Mouse (Mus musculus) liver, embryonic 11.5 days (tissue): ENCODE results near the gene Zfp771. TPM values are rescaled to one million over a fixed set of nuclear protein-coding genes. Genes with fewer than 3 reads are reported as not detected.

Source experiments
- ATAC-seq: fragments of 200-750 bp; cut with Nextera tagmentation; replicated peaks from 2 replicates; pipeline ENCODE4 v1.8.0; 2017; ENCODE audit warnings: moderate number of reproducible peaks, mild to moderate bottlenecking, moderate TSS enrichment, moderate library complexity; ENCODE audit not compliant: low FRiP score
- DNase-seq: peaks from one replicate; pipeline ENCODE4 v3.0.0-alpha.2; 2017; ENCODE audit warnings: low spot score
- H3K27ac ChIP-seq: fragments of 300-500 bp; sonication (generic); 2 replicates; pipeline ENCODE4 v1.5.1; 2014; ENCODE audit warnings: mild to moderate bottlenecking, low read depth, low read length, control low read depth
- H3K27me3 ChIP-seq: fragments of 300-500 bp; sonication (generic); replicated peaks from 2 replicates; pipeline ENCODE4 v1.6.1; 2014; ENCODE audit warnings: low read length, mixed read lengths; ENCODE audit not compliant: control insufficient read depth, insufficient read depth
- H3K36me3 ChIP-seq: fragments of 300-500 bp; sonication (generic); 2 replicates; pipeline ENCODE4 v1.6.1; 2014; ENCODE audit warnings: mild to moderate bottlenecking, low read length, moderate library complexity, mixed read lengths; ENCODE audit not compliant: control insufficient read depth, insufficient read depth
- H3K4me1 ChIP-seq: fragments of 300-500 bp; sonication (generic); replicated peaks from 2 replicates; pipeline ENCODE4 v1.6.1; 2014; ENCODE audit warnings: low read length, mixed read lengths; ENCODE audit not compliant: control insufficient read depth, insufficient read depth
- H3K4me2 ChIP-seq: fragments of 300-500 bp; sonication (generic); 2 replicates; pipeline ENCODE4 v1.6.1; 2014; ENCODE audit warnings: mild to moderate bottlenecking, control low read depth, moderate library complexity
- H3K4me3 ChIP-seq: fragments of 300-500 bp; sonication (generic); 2 replicates; pipeline ENCODE4 v1.5.1; 2014; ENCODE audit warnings: low read depth, low read length, control low read depth
- H3K9ac ChIP-seq: fragments of 300-500 bp; sonication (generic); 2 replicates; pipeline ENCODE4 v1.6.1; 2014; ENCODE audit warnings: low read depth, low read length, control low read depth
- H3K9me3 ChIP-seq: fragments of 300-500 bp; sonication (generic); 2 replicates; pipeline ENCODE4 v1.6.1; 2016; ENCODE audit warnings: low read length, inconsistent platforms, mixed read lengths; ENCODE audit not compliant: control insufficient read depth
- WGBS: fragments of 180-500 bp; shearing (Covaris S2); extraction: QIAGEN DNeasy Blood & Tissue Kit; methylation state at CpG from one replicate; pipeline ENCODE4 v1.1.7; 2014; 5-methylcytosine and 5-hydroxymethylcytosine counted together
- polyA plus RNA-seq: library from polyadenylated mRNA; unstranded; fragments of >200 nt; fragmentation: Nextera tagmentation; extraction: Ambion mirVana; gene quantifications from 2 replicates; pipeline ENCODE4 v1.2.1, GENCODE M21; 2014

The Zfp771 gene
- polyA plus RNA-seq, 1 experiment from 2014 or later = 45.9 TPM

DNA sequence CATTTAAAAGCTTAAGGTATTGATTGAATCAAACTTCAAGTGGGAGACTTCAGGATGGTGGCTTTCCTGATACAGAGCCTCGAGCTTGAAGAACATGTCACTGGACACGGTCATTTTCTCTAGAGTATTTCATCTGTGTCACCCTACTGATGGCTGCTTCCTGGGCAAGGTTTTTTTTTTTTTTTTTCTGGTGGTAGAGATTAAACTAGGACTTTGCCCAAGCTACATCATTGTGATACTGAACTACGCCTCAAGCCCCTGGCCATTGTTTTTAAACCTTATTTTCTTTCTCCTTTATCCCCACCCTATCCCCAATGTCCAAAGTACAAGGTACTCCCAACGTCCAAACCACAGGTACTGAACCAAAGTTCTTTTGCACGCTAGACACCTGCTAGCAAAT lies 26.6 kb downstream of the Zfp771 start:
- Histone ChIP-seq H3K9ac (no peak overlapping the region), H3K4me1 (peaks cover 31% of the 10 kb centered on the region), H3K27ac (peak overlapping the region; percentile 28; the same call in 1 of the 2 replicates), H3K36me3 (peaks cover 21% of the 10 kb centered on the region), H3K9me3 (no peaks in the 10 kb centered on the region), H3K4me2 (peak overlapping the region; percentile 85), H3K27me3 (no peaks in the 10 kb centered on the region), H3K4me3 (no peak overlapping the region)
- ATAC-seq (no peak), DNase-seq (no peak)
- 72% methylated on average over 5 of the region's 5 CpGs for WGBS

DNA sequence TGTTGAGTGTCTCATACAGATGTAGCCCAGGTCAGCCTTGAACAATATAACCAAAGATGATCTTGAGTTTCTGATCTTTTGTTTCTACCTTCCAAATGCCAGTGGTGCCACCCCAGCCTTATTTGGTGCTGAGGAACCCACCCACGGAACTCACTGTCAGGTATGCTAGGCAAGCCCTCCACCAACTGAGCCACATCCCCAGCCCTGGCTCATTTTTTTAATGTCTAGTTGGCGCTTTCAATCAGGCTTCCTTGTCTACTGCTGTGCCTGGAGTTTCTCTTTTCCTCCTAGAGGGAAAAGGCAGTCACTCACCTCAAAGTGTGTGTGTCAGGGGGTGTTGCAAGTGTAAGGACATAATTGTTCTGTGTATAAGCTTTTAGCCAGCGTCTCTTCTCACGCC lies 27.0 kb downstream of the Zfp771 start:
- H3K36me3 ChIP-seq = peaks cover 21% of the 10 kb centered on the region
- no peaks in the 10 kb centered on the region for H3K27me3 ChIP-seq
- peaks cover 31% of the 10 kb centered on the region for H3K4me1 ChIP-seq
- H3K4me2 ChIP-seq = peak overlapping the region; percentile 85
- H3K27ac ChIP-seq = peak overlapping the region; percentile 28; the same call in 1 of the 2 replicates
- DNase-seq = no peak
- no peak for ATAC-seq
- no peaks in the 10 kb centered on the region for H3K9me3 ChIP-seq
- no peak overlapping the region for H3K4me3 ChIP-seq
- WGBS = 91% methylated on average over 4 of the region's 4 CpGs
- no peak overlapping the region for H3K9ac ChIP-seq

DNA sequence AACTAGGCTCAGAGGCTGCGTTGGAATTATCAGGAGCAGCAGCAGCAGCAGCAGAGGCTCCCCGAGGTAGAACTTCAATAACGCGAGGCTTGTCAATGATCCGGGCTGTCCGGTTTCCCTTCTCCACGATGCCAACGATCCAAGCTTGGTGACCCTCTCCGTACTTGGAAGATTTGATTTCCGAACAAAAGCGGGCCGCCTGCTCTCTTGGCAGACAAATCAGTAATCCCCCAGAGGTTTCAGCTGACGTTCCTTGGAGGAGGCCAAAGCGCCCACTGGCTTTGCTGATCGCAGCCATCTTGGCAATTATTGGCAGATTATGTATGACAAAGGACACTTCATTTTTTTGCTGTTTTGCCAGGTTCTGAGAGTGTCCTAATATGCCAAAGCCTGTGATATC lies 28.5 kb downstream of the Zfp771 start:
- 94% methylated on average over 15 of the region's 15 CpGs for WGBS
- Histone ChIP-seq H3K9me3 (no peaks in the 10 kb centered on the region), H3K4me1 (peaks cover 33% of the 10 kb centered on the region), H3K27ac (no peak overlapping the region), H3K4me2 (peak overlapping the region; percentile 85), H3K27me3 (no peaks in the 10 kb centered on the region), H3K9ac (peak overlapping the region; percentile 99), H3K4me3 (peak overlapping the region; percentile 99), H3K36me3 (peaks cover 21% of the 10 kb centered on the region)
- no peak for DNase-seq
- ATAC-seq = no peak

DNA sequence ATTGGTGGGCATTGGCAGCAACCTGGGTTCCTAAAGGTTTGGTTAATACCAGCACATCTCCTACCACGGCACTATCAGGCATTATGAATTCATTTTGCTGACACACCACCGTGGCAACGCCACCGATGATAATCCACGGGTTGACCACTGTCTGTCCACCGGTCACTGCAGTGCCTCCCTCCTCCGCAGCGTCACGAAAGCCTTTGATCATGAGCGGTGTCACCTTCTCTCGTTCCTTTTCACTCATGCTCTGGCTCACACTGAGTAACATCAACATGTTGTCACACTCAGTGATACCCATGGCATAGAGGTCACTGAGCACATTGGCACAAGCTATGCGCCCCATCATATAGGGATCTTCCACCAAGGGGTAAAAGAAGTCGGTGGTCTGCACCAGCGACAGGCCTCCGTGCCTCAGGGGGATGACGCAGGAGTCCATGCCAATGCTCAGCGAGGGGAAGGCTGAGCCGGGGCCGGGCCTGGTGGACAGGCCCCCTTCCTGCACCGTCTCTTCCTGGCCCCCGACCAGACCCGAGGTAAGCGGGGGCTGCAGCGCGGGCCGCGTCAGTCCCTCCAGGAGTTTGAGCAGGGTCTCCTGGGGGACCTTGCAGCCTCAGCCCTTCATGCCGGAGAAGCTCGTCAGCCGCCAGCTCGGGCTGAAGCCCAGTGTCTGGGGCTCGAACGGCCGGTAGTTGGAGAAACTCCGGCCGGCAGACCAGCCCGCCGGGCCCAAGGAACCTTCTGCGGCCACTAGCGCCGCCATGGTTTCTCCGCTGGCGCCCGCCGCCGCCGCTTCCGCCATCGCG lies 29.2 kb downstream of the Zfp771 start:
- Histone ChIP-seq H3K4me2 (peak overlapping the region; percentile 85), H3K4me1 (peaks cover 40% of the 10 kb centered on the region), H3K27me3 (no peaks in the 10 kb centered on the region), H3K4me3 (peak overlapping the region; percentile 99), H3K9me3 (no peaks in the 10 kb centered on the region), H3K9ac (peak overlapping the region; percentile 99), H3K36me3 (peaks cover 21% of the 10 kb centered on the region), H3K27ac (peak overlapping the region; percentile 90)
- no peak for DNase-seq
- 10% methylated on average over 50 of the region's 50 CpGs for WGBS
- peak; percentile 54 for ATAC-seq

DNA sequence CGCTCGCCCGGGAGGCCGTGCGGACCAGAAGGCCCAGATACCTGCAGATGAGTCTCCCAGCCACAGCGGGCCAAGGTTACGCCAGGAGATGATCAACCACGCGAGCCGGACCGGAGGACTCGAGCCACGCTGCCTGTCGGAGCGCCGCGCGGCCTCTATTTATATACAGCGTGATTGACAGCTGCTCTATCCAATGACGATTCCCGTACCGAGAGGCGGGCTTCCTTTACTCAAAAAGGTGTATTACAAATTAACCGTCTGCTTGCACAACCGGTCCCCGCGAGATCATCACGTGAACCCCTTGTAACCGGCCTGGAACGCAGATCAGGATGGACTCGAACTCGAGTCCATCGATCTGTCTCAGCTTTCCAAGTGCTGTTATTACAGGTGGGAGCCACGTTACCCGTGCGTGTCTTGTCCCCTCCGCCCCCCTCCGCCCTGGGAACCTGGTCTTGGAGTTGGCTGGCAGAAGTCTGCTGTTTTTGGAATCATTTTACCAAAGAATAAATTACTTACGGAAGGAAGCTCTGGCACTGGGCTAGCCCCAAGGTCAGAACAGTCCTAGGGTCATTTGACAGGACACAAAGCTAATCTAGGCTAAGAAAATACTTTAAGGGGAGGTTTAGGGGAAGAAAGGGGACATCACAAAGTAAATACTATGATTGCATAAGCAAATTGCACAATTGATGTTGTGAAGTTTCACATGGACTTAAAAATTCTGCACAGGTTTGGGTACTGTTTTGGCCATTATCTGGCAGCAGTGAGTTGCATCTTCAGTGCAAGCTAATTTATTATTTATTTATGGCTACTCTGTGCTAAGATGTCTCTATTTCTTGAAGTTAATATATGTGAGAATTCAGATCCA lies 30.1 kb downstream of the Zfp771 start, which contains the start of gene Sephs2:
Gene Sephs2 (minus strand): TSS at position 131 of the 865 bp plus-strand sequence.
- peak; percentile 90 for DNase-seq
- Histone ChIP-seq H3K9ac (peak within 1 kb of the TSS; percentile 99), H3K36me3 (peaks cover 19% of the 10 kb centered on the region), H3K4me3 (peak within 1 kb of the TSS; percentile 99), H3K27ac (peak within 1 kb of the TSS; percentile 90), H3K4me2 (peak within 1 kb of the TSS; percentile 85), H3K27me3 (no peaks in the 10 kb centered on the region), H3K4me1 (peaks cover 47% of the 10 kb centered on the region), H3K9me3 (no peaks in the 10 kb centered on the region)
- peak; percentile 89 for ATAC-seq
- WGBS = 2% methylated on average over 39 of the region's 39 CpGs

DNA sequence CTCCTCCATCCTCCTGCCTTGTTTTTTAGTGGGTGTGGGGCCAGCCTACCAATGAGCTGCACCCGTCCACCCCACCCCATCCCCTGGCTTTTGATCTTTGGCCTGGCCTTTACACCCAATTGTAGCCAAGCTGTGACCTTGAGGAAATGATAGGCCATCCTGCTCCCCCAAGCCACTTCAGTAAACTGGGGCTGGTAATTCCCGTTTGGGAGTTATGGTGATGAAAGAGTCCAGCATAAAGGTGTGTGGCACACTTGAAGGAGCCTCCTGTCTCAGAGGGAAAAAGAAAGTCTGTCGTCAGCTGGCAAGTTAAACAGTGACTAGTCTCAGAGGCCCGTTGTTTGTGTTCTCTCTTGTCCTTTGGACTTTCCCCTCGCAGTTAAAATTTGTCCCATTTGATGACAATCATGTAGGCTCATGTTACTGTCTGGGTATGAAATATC lies 32.5 kb downstream of the Zfp771 start:
- H3K36me3 ChIP-seq = peaks cover 11% of the 10 kb centered on the region
- H3K9ac ChIP-seq = no peak overlapping the region
- peak overlapping the region; percentile 40 for H3K27ac ChIP-seq
- no peaks in the 10 kb centered on the region for H3K9me3 ChIP-seq
- ATAC-seq (no peak), DNase-seq (no peak)
- peak overlapping the region; percentile 22; the same call in 1 of the 2 replicates for H3K4me2 ChIP-seq
- no peaks in the 10 kb centered on the region for H3K27me3 ChIP-seq
- WGBS = 63% methylated on average over 5 of the region's 5 CpGs
- peaks cover 55% of the 10 kb centered on the region for H3K4me1 ChIP-seq
- H3K4me3 ChIP-seq = no peak overlapping the region

DNA sequence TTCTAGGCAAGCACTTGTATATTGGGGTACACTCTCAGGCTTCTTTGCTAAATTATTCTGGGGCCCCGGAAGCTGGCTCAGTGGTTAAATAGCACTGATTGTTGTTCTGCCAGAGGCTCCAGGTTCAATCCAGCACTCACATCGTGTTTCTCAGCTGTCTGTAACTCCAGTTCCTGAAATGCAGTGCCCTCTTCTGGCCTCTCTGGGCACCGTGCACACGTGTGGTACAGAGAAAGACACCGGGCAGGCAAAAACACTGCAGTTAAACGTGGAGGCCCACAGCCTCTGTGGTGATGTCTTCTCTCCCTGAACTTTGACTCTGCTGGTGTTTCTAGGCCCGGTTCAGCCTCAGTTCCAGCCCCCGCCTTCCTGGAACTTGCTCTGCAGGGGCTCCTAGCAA lies 34.2 kb downstream of the Zfp771 start:
- Histone ChIP-seq H3K27ac (no peak overlapping the region), H3K9ac (no peak overlapping the region), H3K27me3 (no peaks in the 10 kb centered on the region), H3K36me3 (no peaks in the 10 kb centered on the region), H3K4me1 (peaks cover 41% of the 10 kb centered on the region), H3K9me3 (no peaks in the 10 kb centered on the region), H3K4me2 (no peak overlapping the region), H3K4me3 (no peak overlapping the region)
- ATAC-seq (0 out of 2 replicates have a peak, but pooled peaks have one; percentile 27), DNase-seq (no peak)
- 20% methylated on average over 8 of the region's 8 CpGs for WGBS

DNA sequence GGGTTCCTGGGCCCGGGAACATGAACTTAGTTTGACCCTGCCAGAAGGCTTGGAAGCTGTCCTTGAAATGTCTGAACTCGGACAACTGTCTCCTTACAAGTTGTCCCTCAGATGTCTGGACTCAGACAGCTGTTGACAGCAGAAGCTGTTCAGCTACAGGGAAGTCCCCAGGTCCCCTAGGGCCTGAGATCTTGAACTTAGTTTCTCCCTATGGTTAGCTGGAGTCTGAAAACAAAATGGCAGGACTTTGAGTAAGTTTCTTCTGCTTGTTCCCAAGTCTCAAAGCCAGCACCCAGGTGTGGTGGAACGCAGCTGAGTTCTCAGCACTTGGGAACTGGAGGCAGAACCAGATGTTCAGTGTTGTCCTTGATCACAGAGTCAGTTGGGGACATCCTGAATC lies 36.0 kb downstream of the Zfp771 start:
- Histone ChIP-seq H3K4me2 (no peak overlapping the region), H3K9me3 (no peaks in the 10 kb centered on the region), H3K4me3 (no peak overlapping the region), H3K36me3 (no peaks in the 10 kb centered on the region), H3K27ac (no peak overlapping the region), H3K27me3 (no peaks in the 10 kb centered on the region), H3K9ac (no peak overlapping the region), H3K4me1 (peaks cover 32% of the 10 kb centered on the region)
- DNase-seq (no peak), ATAC-seq (no peak)
- 74% methylated on average over 3 of the region's 3 CpGs for WGBS
